Mouse (Mus musculus) c-Kit-positive CD71-negative TER-119-negative erythroid progenitor cells, embryonic 14.5 days (primary cell): ENCODE data around the gene Olfr1315-ps1.

Source experiments
- DNase-seq: peaks from one replicate; pipeline ENCODE4 v3.0.0-alpha.2; 2013; ENCODE audit warnings: low read depth

Olfr1315-ps1 gene

DNA sequence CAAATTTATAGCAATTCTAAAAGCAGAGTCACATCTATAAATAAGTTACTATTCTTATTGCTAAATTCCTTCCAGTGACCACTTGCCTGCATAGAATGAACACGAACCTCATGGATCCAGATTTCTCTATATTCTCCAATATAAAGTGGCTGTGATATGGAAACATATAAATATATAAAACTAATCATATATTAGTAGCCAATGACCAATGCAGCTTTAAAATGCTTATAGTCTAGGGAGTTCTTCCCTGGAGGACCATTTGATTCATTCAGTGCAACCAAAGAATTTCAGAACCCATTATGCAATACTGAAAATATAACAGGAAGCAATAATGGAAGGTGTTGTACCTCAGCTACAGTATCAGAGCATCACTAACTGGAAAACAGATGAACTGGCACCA, at the start of gene Olfr1315-ps1:
Gene Olfr1315-ps1 (minus strand): TSS at position 101 of the 400 bp plus-strand sequence.
- no peak for DNase-seq

DNA sequence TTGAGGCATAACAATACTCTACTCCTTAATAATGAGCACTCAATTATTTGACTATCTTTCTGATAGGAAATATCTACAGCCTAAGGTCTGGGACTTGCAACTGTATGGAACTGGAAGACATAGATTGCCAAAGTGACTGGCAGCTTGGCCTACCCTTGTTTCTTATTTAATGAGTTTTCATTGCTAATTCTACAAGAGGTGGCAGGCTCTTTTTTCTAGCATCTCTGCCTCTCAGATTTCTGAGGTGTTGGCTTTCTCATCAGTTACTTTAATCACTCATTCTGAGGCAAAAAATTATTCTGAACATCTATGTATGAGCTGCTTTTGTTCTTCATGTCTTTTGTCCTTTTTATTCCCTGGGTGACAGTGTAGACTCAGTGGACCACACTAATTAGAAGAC, 38.7 kb upstream of the Olfr1315-ps1 start, which contains the start of gene Olfr1318:
Gene Olfr1318 (plus strand): TSS at position 301 of the 400 bp plus-strand sequence.
- no peak for DNase-seq

DNA sequence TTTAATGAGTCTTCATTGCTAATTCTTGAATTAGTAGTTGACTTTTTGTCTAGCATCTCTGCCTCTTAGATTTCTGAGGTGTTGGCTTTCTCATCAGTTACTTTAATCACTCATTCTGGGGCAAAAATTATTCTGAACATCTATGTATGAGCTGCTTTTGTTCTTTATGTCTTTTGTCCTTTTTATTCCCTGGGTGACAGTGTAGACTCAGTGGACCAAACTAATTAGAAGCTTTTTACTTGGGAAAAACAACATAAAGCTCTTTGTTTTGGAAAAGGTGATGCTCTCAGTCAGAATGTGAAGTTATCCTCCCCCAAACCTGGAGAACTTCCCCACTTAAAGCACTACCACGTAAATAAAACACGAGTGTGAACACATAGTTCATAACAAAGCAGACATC, 24.8 kb upstream of the Olfr1315-ps1 start, which contains the start of gene Olfr1317:
Gene Olfr1317 (plus strand): TSS at position 301 of the 400 bp plus-strand sequence.
- DNase-seq: no peak

DNA sequence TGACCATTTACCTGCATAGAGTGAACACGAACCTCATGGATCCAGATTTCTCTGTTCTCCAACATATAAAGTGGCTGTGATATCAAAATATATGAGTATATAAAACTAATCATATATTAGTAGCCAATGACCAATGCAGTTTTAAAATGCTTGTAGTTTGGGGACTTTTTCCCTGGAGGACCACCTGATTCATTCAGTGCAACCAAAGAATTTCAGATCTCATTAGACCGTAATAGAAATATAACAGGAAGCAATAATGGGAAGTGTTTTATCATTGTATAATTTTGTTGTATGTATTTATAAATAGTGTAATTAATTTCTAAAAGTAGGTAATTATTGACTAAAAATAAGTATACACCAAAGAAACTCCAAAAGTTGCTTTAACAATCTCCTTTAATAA, 19.6 kb upstream of the Olfr1315-ps1 start, which contains the start of gene Olfr1316:
Gene Olfr1316 (minus strand): TSS at position 101 of the 400 bp plus-strand sequence.
- DNase-seq: no peak

DNA sequence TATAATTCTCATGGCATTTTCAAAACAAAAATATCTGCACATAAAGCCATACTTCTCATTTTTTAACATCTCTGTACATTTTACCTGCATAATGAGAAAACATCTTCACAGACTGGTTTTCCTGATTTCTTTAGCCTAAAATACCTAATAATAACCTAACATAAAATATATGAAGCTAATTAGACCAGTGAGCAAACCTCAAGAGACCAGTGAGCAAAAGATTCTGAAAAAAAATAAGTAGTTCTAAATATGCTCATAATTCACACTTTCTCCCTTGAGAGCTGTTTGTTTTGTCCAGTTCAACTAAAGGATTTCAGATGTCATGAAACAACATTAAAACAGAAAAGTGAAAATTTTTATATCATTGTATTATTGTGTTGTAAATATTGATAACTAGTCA, 18.6 kb downstream of the Olfr1315-ps1 start, which contains the start of gene Olfr1314:
Gene Olfr1314 (minus strand): TSS at position 101 of the 400 bp plus-strand sequence.
- no peak for DNase-seq

DNA sequence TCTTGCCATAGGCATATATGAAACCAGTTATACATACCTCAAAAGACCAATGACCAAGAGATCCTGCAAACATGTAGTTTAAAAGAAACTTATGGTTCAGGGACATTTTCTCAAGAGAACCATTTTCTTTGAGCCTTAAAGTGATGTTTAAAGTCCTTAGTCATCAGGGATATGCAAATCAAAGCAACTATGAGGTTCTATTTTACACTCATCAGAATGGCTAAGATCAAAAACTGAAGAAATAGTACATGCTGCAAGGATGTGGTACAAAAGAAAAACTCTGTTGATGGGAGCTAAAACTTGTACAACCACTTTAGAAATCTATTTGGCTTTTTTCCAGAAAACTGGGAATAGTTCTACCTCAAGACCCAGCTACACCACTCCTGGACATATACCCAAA, 37.5 kb downstream of the Olfr1315-ps1 start, which contains the start of gene Olfr1313:
Gene Olfr1313 (minus strand): TSS at position 101 of the 400 bp plus-strand sequence.
- DNase-seq: no peak
